Mouse (Mus musculus) forebrain, embryonic 14.5 days (tissue): ENCODE data around the gene Spata1. TPM values are rescaled to one million over a fixed set of nuclear protein-coding genes. Genes with fewer than 3 reads are reported as not detected.

Source experiments
- ATAC-seq: fragments of 200-750 bp; cut with Nextera tagmentation; 2 replicates; pipeline ENCODE4 v1.8.0; 2017; ENCODE audit warnings: mild to moderate bottlenecking, moderate library complexity
- DNase-seq: peaks from one replicate; pipeline ENCODE4 v3.0.0-alpha.2; 2015; ENCODE audit warnings: low spot score
- H3K27ac ChIP-seq: fragments of 300-500 bp; sonication (generic); 2 replicates; pipeline ENCODE4 v1.5.1; 2014; ENCODE audit warnings: low read depth, mild to moderate bottlenecking, control low read depth, low read length, moderate library complexity
- H3K27me3 ChIP-seq: fragments of 300-500 bp; sonication (generic); replicated peaks from 2 replicates; pipeline ENCODE4 v1.6.1; 2014; ENCODE audit warnings: low read length, control low read depth, mixed read lengths; ENCODE audit not compliant: control insufficient read depth, insufficient read depth
- H3K36me3 ChIP-seq: fragments of 300-500 bp; sonication (generic); 2 replicates; pipeline ENCODE4 v1.6.1; 2014; ENCODE audit warnings: low read length, control low read depth; ENCODE audit not compliant: control insufficient read depth, insufficient read depth
- H3K4me1 ChIP-seq: fragments of 300-500 bp; sonication (generic); 2 replicates; pipeline ENCODE4 v1.6.1; 2014; ENCODE audit warnings: antibody characterized with exemption, low read length, control low read depth; ENCODE audit not compliant: control insufficient read depth, insufficient read depth
- H3K4me2 ChIP-seq: fragments of 300-500 bp; sonication (generic); 2 replicates; pipeline ENCODE4 v1.6.1; 2014; ENCODE audit warnings: mild to moderate bottlenecking, control low read depth, low read length
- H3K4me3 ChIP-seq: fragments of 300-500 bp; sonication (generic); 2 replicates; pipeline ENCODE4 v1.5.1; 2014; ENCODE audit warnings: low read depth, low read length, control low read depth
- H3K9ac ChIP-seq: fragments of 300-500 bp; sonication (generic); 2 replicates; pipeline ENCODE4 v1.6.1; 2014; ENCODE audit warnings: mild to moderate bottlenecking, low read length, control low read depth, moderate library complexity
- H3K9me3 ChIP-seq: fragments of 300-500 bp; sonication (generic); replicated peaks from 2 replicates; pipeline ENCODE4 v1.6.1; 2016; ENCODE audit warnings: low read length, control low read depth, mixed read lengths; ENCODE audit not compliant: control insufficient read depth
- WGBS: fragments of 180-500 bp; shearing (Covaris S2); extraction: QIAGEN DNeasy Blood & Tissue Kit; methylation state at CpG from one replicate; pipeline ENCODE4 v1.1.7; 2014; 5-methylcytosine and 5-hydroxymethylcytosine counted together
- polyA plus RNA-seq: library from polyadenylated mRNA; unstranded; fragments of >200 nt; fragmentation: Nextera tagmentation; extraction: Ambion mirVana; gene quantifications from 2 replicates; pipeline ENCODE4 v1.2.1, GENCODE M21; 2014

Spata1 gene
- polyA plus RNA-seq, 1 experiment from 2014 or later = 1.8 TPM

GRCm38 (mm10) chr3:146506711-146507110, 7.2 kb upstream of the Spata1 start:
- Histone ChIP-seq H3K9me3 (no peaks in the 10 kb centered on the region), H3K4me3 (no peak overlapping the region), H3K4me2 (no peak overlapping the region), H3K9ac (no peak overlapping the region), H3K36me3 (peaks cover 73% of the 10 kb centered on the region), H3K27me3 (no peaks in the 10 kb centered on the region), H3K27ac (no peak overlapping the region), H3K4me1 (peaks cover 2% of the 10 kb centered on the region)
- DNase-seq = no peak
- no peak for ATAC-seq
- 97% methylated on average over 7 of the region's 7 CpGs for WGBS

- H3K4me3 ChIP-seq = peak overlapping the region; percentile 82
- peak overlapping the region; percentile 83; the same call in 1 of the 2 replicates for H3K9ac ChIP-seq
- H3K4me2 ChIP-seq = peak overlapping the region; percentile 66
- no peaks in the 10 kb centered on the region for H3K27me3 ChIP-seq
- H3K27ac ChIP-seq = no peak overlapping the region
- H3K36me3 ChIP-seq = peaks cover 27% of the 10 kb centered on the region
- no peaks in the 10 kb centered on the region for H3K9me3 ChIP-seq
- H3K4me1 ChIP-seq = peaks cover 12% of the 10 kb centered on the region
- DNase-seq (no peak), ATAC-seq (no peak)
- 66% methylated on average over 5 of the region's 5 CpGs for WGBS
Measured at GRCm38 (mm10) chr3:146501601-146502123, 2.1 kb upstream of the Spata1 start.

- Histone ChIP-seq H3K27me3 (no peaks in the 10 kb centered on the region), H3K4me3 (peak overlapping the region; percentile 82), H3K36me3 (peaks cover 20% of the 10 kb centered on the region), H3K9me3 (no peaks in the 10 kb centered on the region), H3K9ac (peak overlapping the region; percentile 83), H3K4me1 (peaks cover 12% of the 10 kb centered on the region), H3K27ac (no peak overlapping the region), H3K4me2 (peak overlapping the region; percentile 66)
- ATAC-seq = no peak
- DNase-seq = no peak
- 10% methylated on average over 5 of the region's 5 CpGs for WGBS
Measured at GRCm38 (mm10) chr3:146500810-146501201, 1.3 kb upstream of the Spata1 start.

GRCm38 (mm10) chr3:146500003-146500809, 653 bp upstream of the Spata1 start:
- H3K4me3 ChIP-seq = peak overlapping the region; percentile 82
- H3K4me1 ChIP-seq = peaks cover 12% of the 10 kb centered on the region
- peak overlapping the region; percentile 66 for H3K4me2 ChIP-seq
- no peaks in the 10 kb centered on the region for H3K27me3 ChIP-seq
- H3K9me3 ChIP-seq = no peaks in the 10 kb centered on the region
- ATAC-seq (no peak; the same call in none of the 2 replicates), DNase-seq (peak; percentile 58)
- peak overlapping the region; percentile 83 for H3K9ac ChIP-seq
- H3K36me3 ChIP-seq = peaks cover 14% of the 10 kb centered on the region
- H3K27ac ChIP-seq = peak overlapping the region; percentile 76
- under 1% methylated on average over 56 of the region's 57 CpGs for WGBS

GRCm38 (mm10) chr3:146498989-146499388, 564 bp downstream of the Spata1 start:
- ATAC-seq (no peak), DNase-seq (no peak)
- Histone ChIP-seq H3K4me1 (peaks cover 12% of the 10 kb centered on the region), H3K36me3 (peaks cover 9% of the 10 kb centered on the region), H3K9me3 (no peaks in the 10 kb centered on the region), H3K27ac (peak overlapping the region; percentile 58; the same call in 1 of the 2 replicates), H3K4me2 (peak overlapping the region; percentile 56), H3K27me3 (no peaks in the 10 kb centered on the region), H3K4me3 (peak overlapping the region; percentile 82), H3K9ac (peak overlapping the region; percentile 83)
- WGBS = 3% methylated on average over 13 of the region's 13 CpGs

GRCm38 (mm10) chr3:146494941-146495340, 4.6 kb downstream of the Spata1 start:
- Histone ChIP-seq H3K4me1 (no peaks in the 10 kb centered on the region), H3K36me3 (no peaks in the 10 kb centered on the region), H3K27ac (no peak overlapping the region), H3K27me3 (no peaks in the 10 kb centered on the region), H3K9ac (no peak overlapping the region), H3K9me3 (no peaks in the 10 kb centered on the region), H3K4me3 (no peak overlapping the region), H3K4me2 (no peak overlapping the region)
- DNase-seq = no peak
- WGBS = 32% methylated on average over 8 of the region's 8 CpGs
- ATAC-seq = no peak

GRCm38 (mm10) chr3:146486464-146486863, 13.1 kb downstream of the Spata1 start:
- no peak for ATAC-seq
- WGBS = 88% methylated on average over 4 of the region's 4 CpGs

GRCm38 (mm10) chr3:146482044-146482443, 17.5 kb downstream of the Spata1 start:
- H3K36me3 ChIP-seq = no peaks in the 10 kb centered on the region
- H3K4me1 ChIP-seq = no peaks in the 10 kb centered on the region
- no peak overlapping the region for H3K4me2 ChIP-seq
- DNase-seq (peak; percentile 17), ATAC-seq (no peak)
- H3K27me3 ChIP-seq = no peaks in the 10 kb centered on the region
- 77% methylated on average over 2 of the region's 2 CpGs for WGBS
- no peaks in the 10 kb centered on the region for H3K9me3 ChIP-seq
- H3K9ac ChIP-seq = no peak overlapping the region
- H3K27ac ChIP-seq = no peak overlapping the region
- H3K4me3 ChIP-seq = no peak overlapping the region

More at GRCm38 (mm10) chr3:146486464-146486863, 13.1 kb downstream of the Spata1 start:
- H3K4me2 ChIP-seq = no peak overlapping the region
- no peak overlapping the region for H3K4me3 ChIP-seq
- H3K27me3 ChIP-seq = no peaks in the 10 kb centered on the region
- H3K36me3 ChIP-seq = no peaks in the 10 kb centered on the region
- DNase-seq = no peak
- H3K9ac ChIP-seq = no peak overlapping the region
- no peak overlapping the region for H3K27ac ChIP-seq
- H3K4me1 ChIP-seq = no peaks in the 10 kb centered on the region
- H3K9me3 ChIP-seq = no peaks in the 10 kb centered on the region

- Histone ChIP-seq H3K27me3 (no peaks in the 10 kb centered on the region), H3K4me3 (no peak overlapping the region), H3K36me3 (no peaks in the 10 kb centered on the region), H3K4me1 (no peaks in the 10 kb centered on the region), H3K27ac (no peak overlapping the region), H3K9me3 (no peaks in the 10 kb centered on the region), H3K4me2 (no peak overlapping the region), H3K9ac (no peak overlapping the region)
- no peak for ATAC-seq
- DNase-seq = no peak
- WGBS = 91% methylated on average over 3 of the region's 3 CpGs
Measured at GRCm38 (mm10) chr3:146474428-146474827, 25.1 kb downstream of the Spata1 start.
